Mouse (Mus musculus): ENCODE measurements around the gene Cabp1. TPM values are rescaled to one million over a fixed set of nuclear protein-coding genes. Genes with fewer than 3 reads are reported as not detected.

Gene Cabp1
- 100 to 1,000 TPM; 179 to 209 TPM for total RNA-seq (2021)
- long read RNA-seq, experiment 1, transcript Cabp1-204 (6 exons, 1,621 nt): major isoform, 222 of 236 reads
- long read RNA-seq, experiment 1, partial matches to known transcripts: 10 of 236 reads
- long read RNA-seq, experiment 1, other reads (novel, unspliced or antisense): 4 of 236 reads
- long read RNA-seq, experiment 2, transcript Cabp1-204 (6 exons, 1,621 nt): major isoform, 167 of 184 reads
- long read RNA-seq, experiment 2, partial matches to known transcripts: 13 of 184 reads
- long read RNA-seq, experiment 2, other reads (novel, unspliced or antisense): 4 of 184 reads

GRCm38 (mm10) chr5:115193669-115194625 is at the start of gene Cabp1:
TSS of gene Cabp1 (minus strand) at chr5:115194381.
- peak; percentile 64 to 72 for DNase-seq (ENCODE audit: low spot score in 2 of 2)
- intact Hi-C loops (cut with DNase I): loop anchor here (2.0 kb wide), 1 partner anchor 43 kb away; no protein-coding TSS in a partner anchor

- intact Hi-C loops (cut with DNase I): no loop called here
- DNase-seq (ENCODE audit: low spot score in 2 of 2): peak in 1 of 2 experiments; percentile 73
Measured at GRCm38 (mm10) chr5:115240191-115240590, 46.0 kb upstream of the Cabp1 start.

DNA sequence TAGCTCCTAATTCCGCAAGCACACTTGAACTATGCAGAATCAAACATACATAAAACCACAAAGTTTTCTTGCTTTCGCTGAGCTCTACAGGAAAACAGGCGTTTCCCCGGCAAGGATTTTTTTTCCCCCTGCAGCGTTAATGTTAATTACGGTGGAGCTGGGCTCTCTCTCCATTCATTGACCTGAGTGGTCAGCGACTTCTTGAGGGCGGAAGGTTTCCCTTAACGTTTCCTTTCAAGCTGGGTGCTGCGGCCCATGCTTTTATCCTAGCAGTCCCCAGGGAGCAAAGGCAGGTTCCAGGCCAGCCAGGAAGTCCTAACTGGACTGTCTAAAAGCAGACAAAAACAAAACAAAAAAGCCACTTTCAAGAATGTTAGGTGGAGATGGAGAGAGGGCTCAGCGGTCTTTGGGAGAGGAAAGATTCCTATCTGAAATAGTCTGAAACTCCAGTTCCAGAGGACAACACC is 44.6 kb upstream of the Cabp1 start:
- intact Hi-C loops (cut with DNase I): loop anchor here (5.0 kb wide), 1 partner anchor 111 kb away; no protein-coding TSS in a partner anchor
- DNase-seq (ENCODE audit: low spot score in 2 of 2): no peak

DNA sequence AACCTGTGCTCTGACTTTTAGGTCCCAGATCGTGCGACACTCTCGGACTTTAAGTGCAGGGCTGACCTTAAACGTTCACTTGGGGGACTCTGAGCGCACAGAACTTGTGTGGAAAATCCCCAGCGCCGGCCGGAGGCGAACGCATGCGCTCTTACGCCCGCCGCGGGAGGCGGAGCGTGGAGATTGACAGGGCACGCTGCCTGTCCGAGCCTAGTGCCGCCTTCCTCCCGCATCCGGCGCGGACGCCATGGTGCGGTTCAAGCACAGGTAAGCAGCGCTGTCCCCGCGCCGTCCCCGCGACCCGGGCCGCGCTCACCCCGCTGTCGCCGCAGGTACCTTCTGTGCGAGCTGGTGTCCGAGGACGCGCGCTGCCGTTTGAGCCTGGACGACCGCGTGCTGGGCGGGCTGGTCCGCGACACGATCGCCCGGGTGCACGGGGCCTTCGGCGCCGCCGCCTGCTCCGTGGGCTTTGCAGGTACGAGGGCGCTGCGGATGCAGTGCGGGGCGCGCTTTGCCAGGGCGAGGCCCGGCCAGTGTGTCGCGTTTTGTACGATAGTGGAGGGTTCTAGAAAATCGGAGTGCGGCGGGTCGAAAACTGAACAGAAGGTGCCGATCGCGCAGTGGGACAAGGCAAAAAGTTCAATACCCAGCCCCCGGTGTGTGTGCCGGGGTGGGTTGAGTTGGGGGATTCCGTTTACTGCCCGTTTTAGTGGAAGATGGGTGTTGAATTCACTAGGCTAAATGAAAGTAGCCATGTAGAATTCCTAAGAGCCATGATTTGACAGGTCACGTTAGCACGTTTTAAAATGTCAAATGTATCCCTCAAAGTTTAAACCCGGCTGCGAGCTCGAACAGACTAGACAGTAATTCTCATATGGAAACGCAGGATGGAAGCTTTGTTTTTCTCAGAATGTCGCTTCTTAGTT is 43.9 kb upstream of the Cabp1 start:
- intact Hi-C loops (cut with DNase I): loop anchor here (2.0 to 5.0 kb wide), 3 partner anchors 45 to 259 kb away; no protein-coding TSS in a partner anchor
- peak; percentile 85 to 94 for DNase-seq (ENCODE audit: low spot score in 2 of 2)

- peak; percentile 93 to 95 for DNase-seq (ENCODE audit: low spot score in 2 of 2)
- intact Hi-C loops (cut with DNase I): loop anchor here (2.0 to 5.0 kb wide), 3 partner anchors 43 to 257 kb away; no protein-coding TSS in a partner anchor
Measured at GRCm38 (mm10) chr5:115235786-115236263, 41.6 kb upstream of the Cabp1 start, which contains the start of gene Pop5. TSS of gene Pop5 (plus strand) at chr5:115235836.

DNA sequence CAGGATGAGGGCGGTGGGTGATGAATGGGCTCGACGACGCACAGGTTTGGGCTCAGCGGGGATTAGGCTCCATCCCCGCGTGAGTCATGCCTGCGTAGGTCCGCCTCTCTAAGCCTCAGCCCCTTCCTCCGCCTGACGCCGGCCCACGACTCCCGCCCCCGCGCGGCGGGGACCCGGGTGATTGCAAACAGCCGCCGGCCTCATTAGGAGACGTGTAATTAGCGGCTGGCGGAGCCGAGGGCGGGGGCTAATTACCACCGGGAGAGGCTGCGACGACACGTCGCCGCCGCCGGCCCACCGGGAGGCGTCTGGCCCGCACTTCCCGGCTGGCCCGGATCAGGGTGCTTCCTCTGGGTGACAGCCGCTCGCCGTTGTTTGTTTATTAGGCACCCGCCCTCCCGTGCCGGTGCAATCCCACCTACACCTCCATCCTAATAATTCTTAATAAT is 41.2 kb upstream of the Cabp1 start:
- intact Hi-C loops (cut with DNase I): loop anchor here (5.0 kb wide), 1 partner anchor 108 kb away; no protein-coding TSS in a partner anchor
- peak; percentile 74 to 76 for DNase-seq (ENCODE audit: low spot score in 2 of 2)

GRCm38 (mm10) chr5:115234519-115234918 is 40.3 kb upstream of the Cabp1 start:
- no peak for DNase-seq (ENCODE audit: low spot score in 2 of 2)

DNA sequence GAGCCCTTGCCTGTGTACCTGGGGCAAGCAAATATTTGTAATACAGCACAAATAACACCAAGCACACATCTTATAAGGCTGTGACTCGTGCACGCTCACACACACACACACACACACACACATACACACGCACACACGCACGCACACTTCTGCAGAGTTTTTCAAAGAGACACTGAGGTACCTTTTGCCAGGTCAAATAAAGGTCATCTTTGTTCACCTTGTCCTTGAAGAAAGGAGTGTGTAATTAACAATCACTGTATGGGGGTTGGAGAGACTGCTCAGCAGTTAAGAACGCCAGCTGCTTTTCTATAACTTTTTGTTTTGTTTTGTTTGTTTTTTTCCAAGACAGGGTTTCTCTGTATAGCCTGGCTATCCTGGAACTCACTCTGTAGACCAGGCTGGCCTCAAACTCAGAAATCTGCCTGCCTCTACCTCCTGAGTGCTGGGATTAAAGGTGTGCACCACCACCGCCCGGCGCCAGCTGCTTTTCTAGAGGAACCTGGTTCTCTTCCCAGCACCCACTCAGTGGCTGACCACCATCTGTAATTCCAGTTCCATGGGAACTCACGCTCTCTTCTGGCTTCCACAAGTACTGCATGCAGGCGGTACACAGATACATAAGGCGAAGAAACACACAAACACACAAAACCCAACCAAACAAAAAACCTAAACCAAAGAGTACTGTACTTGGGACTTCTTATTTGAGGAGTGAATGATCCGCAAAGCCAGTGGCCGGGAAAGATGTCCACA is 39.0 kb upstream of the Cabp1 start:
- intact Hi-C loops (cut with DNase I): no loop called here
- no peak for DNase-seq (ENCODE audit: low spot score in 2 of 2)

More at GRCm38 (mm10) chr5:115234519-115234918, 40.3 kb upstream of the Cabp1 start:
- intact Hi-C loops (cut with DNase I): no loop called here

DNA sequence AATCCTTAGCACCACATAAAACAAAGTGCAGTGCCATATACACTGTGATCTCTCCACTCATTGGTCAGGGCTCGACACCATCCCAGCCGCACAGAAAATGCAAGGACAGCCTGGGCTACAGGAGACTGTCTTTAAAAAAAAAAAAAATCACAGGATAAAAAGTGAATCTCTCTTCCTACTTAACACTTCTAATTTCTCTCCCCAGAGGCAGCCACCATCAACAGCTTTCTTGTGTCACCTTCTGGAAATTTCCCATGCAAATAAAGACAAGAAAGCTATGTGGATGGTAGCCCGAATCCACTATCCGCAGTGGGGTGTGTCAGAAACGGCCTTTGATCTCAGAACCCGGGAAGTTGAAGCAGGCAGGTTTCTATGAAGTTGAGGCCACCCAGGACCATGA is 38.3 kb upstream of the Cabp1 start:
- DNase-seq (ENCODE audit: low spot score in 2 of 2): no peak
- intact Hi-C loops (cut with DNase I): no loop called here

GRCm38 (mm10) chr5:115231552-115232120 is 37.5 kb upstream of the Cabp1 start:
- DNase-seq (ENCODE audit: low spot score in 2 of 2): no peak
- intact Hi-C loops (cut with DNase I): no loop called here

GRCm38 (mm10) chr5:115230830-115231551 is 36.8 kb upstream of the Cabp1 start:
- DNase-seq (ENCODE audit: low spot score in 2 of 2): peak; percentile 76 to 85
- intact Hi-C loops (cut with DNase I): no loop called here

DNA sequence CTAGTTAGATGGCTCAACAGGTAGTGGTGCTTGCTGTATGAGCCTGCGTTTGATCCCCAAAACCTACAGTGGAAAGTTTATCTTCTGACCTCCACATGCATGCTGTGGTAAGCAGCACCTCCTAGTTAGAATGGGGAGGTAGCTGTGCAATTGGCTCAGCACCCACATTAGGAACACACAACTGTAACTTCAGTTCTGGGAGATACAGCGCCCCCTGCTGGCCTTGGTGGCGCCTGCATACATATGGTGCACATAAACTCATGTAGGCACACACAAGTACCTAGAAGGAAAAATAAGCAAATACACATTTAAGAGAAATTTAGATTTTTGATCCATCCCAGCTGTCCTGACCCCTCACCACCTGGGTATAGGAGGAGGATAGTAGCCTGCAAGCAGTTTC is 28.3 kb upstream of the Cabp1 start:
- intact Hi-C loops (cut with DNase I): no loop called here

GRCm38 (mm10) chr5:115220931-115221640 is 26.9 kb upstream of the Cabp1 start:
- intact Hi-C loops (cut with DNase I): no loop called here
- DNase-seq (ENCODE audit: low spot score in 2 of 2): peak; percentile 65 to 66

More for the DNA sequence above, 28.3 kb upstream of the Cabp1 start:
- no peak for DNase-seq (ENCODE audit: low spot score in 2 of 2)

- no peak for DNase-seq (ENCODE audit: low spot score in 2 of 2)
- intact Hi-C loops (cut with DNase I): no loop called here
Measured at GRCm38 (mm10) chr5:115217998-115218397, 23.8 kb upstream of the Cabp1 start.

DNA sequence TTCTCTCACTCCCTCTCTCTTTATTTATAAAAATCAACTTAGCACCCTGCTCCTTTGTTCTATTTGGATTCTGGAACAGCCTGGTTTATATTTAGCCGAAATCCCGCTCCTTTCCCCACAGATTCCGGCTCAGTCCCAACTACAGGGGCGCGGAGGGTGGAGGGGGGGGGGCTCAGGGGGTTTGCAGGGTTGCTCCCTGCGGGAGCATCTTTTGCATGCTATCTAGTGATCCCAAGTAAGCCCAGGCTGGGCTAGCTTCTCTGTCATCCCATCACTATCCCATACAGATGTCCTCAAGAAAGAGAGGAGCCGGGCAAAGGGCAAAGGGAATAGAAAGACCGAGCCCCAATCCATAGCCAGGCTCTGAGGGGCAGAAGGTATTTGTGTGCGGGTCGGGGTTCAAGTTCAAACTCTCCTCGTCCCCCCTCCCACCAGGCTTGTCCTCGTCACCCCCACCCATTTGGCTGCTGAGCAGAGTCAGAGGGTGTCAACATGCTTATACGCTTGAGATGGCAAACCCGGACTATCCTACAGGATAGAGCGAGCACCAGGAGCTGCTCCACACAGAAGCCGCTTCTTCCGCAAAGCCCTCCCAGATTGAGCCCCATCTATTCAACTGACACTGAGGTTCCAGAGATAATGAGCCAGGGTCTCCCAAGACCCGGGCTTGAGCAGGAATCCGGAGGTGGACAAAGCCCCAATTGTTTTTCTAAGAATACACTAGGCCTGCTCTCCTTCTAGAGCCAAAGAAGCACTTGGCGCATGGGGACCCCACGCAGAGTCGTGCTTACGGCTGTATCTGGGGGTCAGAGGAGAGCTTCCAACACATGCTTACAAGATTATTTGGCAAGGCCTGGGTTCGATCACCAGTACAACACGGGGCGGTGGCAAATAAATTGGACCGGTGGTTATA is 21.3 kb upstream of the Cabp1 start:
- intact Hi-C loops (cut with DNase I): no loop called here

More for the DNA sequence above, 21.3 kb upstream of the Cabp1 start:
- no peak for DNase-seq (ENCODE audit: low spot score in 2 of 2)

Data from left cerebral cortex, postnatal 14 days (tissue).